Mouse (Mus musculus) T-cell, adult 2 months (primary cell): Measurements from ENCODE around the gene Fam151b.

Experiments
- DNase-seq: peaks from one replicate; pipeline ENCODE4 v3.0.0; 2022; ENCODE audit warnings: low spot score

The Fam151b gene

DNA sequence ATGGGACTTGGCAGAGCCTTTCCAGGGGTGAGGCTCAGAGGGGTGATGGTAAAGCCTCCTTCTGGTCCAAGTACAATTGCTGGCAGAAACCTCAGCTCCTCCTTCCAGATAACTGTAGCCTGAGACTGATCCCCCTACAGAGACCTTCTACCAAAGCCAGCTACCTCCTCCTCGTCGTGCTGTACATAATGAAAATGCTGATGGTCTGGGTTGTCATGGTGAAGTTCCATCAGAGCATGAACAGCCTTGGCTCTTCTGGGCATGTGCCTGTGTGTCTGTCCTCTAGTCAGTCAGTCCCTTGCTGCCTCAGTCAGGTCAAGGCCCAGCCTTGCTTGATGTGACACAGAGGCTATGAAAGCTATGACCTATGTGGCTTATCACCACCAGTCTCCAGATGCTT, 73.3 kb downstream of the Fam151b start:
- no peak for DNase-seq

DNA sequence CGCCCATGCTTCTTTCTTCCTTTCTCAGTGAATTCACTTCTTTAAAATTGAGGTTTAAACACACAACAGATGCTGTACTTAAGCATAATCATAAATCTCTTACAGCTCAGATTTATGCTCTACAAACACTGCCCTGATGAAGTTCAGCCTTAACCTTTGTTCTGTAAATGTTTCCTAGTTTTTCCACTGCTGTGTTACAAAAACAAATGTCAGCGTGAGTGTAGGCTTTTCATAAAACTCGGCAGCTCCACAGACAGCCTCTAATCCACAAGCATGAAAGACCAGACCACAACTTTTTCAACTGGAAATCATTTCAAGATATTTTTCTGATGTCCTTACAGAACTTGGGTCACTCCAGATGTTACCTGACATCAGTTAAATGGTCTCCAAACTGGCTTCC, 80.3 kb downstream of the Fam151b start:
- no peak for DNase-seq

DNA sequence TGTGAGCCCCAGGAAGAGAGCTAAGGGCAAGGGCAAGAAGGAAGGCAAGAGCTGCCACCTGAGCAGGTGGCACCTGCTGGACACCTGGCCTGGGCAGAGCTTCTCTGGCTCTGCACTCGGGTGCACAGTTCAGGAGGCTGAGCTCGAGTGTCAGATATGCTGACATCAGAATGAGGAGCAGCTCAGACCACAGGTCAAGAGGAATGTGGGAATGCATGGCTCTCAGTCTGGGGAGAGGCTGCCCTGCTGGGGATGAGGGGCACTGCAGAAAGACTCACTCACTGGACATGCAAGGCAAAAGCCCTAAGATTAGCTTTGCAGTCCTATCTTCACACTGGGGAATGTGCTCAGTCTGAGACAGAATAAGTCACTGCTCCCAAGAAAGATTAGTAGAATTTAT, 81.8 kb downstream of the Fam151b start:
- no peak for DNase-seq
